Mouse (Mus musculus): ENCODE results near the gene Foxo6.

Gene Foxo6

GRCm38 (mm10) chr4:120287290-120288111, at the start of gene Foxo6:
Gene Foxo6 (minus strand): TSS chr4:120287349.
- DNase-seq (ENCODE audit: low read depth, low spot score): peak; percentile 96

GRCm38 (mm10) chr4:120334316-120334715, 47.2 kb upstream of the Foxo6 start:
- no peak for DNase-seq (ENCODE audit: low read depth, low spot score)

DNA sequence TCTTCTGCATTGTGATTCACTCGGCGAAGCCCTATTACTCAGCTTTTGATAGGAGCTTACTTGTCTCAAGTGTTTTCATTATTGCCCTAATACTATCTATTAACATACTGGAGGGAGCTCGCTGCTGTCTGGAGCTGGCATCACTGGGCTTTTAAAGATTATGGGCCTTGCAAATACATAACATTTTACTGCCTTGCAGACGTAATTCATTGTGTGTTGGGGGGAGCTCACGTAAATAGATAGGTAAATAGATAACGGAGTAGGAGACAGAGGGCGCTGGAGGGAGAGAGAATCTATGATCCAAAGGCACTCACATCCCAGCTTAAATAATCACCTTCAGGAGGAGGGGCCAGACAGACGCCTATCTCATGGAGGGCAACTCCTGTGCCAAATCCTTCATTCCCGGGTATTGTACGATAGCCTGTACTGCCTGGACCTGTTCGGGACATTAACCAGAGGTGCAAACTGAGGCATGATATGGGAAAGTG, 45.8 kb upstream of the Foxo6 start:
- DNase-seq (ENCODE audit: low read depth, low spot score): no peak

- no peak for DNase-seq (ENCODE audit: low read depth, low spot score)
These were observed 45.3 kb upstream of the Foxo6 start for GRCm38 (mm10) chr4:120332405-120332933.

DNA sequence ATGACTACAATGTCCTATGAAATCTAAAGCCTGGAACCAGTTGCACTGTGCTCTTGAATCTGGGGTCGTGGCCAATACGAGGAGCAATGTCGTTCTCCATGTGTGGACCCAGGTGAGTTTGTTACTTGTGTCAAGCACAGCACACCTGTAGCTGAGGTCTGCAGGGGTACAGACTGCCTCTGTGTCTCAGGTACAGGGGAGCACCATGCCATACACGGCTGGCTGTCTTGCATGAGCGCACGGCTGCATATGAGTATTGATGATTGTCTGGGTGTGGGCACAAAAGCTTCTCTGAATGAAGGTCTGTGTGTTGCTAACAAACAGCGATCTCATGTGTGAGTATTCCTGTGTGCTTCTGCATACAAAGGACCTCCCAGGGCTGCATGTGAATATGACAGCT, 44.8 kb upstream of the Foxo6 start:
- DNase-seq (ENCODE audit: low read depth, low spot score): no peak

DNA sequence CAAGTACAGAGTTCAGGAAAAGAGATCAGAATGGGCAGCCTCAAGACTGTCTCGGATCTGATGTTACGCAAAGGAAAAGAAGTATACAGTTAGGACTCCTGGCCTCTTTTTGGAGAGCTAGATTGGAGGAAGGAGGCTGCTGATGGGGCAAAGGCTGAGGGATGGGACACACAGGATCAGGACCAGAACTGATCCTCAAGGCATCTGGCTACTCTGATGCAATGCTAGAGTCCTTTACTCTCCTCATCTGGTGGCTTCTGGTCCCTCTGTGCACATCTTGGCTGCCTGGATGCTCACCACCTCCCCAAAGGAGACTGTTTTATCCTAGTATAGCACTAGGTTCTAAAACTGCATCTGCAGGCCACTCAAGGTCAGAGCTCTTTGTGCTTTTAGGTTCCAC, 44.4 kb upstream of the Foxo6 start:
- DNase-seq (ENCODE audit: low read depth, low spot score): no peak

- no peak for DNase-seq (ENCODE audit: low read depth, low spot score)
These were observed 38.6 kb upstream of the Foxo6 start for GRCm38 (mm10) chr4:120325748-120326147.

- DNase-seq (ENCODE audit: low read depth, low spot score): no peak
These were observed 37.9 kb upstream of the Foxo6 start for GRCm38 (mm10) chr4:120325051-120325450.

DNA sequence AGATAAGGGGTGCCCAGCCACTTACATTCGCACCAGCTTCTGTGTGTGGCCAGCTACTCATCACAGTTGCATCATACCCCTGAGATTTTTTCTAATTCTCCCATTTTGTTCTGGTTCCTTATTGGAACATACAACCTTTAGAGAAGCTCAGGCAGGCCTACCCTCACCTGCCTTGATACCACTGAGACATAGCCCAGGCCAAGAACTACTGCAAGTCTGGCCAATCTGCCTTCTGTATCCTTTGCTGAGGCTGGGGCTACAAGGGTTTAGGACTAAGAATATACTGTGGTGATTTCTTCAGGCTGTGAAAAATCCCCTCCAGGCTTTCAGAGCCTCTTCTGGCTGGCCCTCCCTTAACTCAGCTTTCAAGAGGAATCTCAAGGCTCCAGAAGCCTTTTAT, 36.7 kb upstream of the Foxo6 start:
- no peak for DNase-seq (ENCODE audit: low read depth, low spot score)

DNA sequence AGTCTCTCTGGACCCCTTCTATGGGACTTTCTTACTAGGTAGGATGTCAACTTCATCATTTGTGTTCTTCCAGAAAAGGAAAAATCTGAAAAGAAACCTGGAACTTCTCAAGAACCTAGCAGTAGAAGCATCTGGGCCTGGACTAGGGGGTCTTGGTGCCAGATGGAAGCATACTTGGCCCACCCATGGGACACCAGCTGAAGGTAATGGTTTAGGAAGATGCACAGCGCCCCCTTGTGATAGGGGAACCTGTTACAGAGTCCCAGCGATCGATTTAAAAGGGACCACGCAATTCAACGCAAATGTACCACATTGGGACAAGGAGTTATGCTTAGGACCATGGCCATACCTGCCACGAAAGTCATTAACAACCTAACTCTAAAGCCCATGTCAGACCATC, 36.0 kb upstream of the Foxo6 start:
- peak; percentile 46 for DNase-seq (ENCODE audit: low read depth, low spot score)

DNA sequence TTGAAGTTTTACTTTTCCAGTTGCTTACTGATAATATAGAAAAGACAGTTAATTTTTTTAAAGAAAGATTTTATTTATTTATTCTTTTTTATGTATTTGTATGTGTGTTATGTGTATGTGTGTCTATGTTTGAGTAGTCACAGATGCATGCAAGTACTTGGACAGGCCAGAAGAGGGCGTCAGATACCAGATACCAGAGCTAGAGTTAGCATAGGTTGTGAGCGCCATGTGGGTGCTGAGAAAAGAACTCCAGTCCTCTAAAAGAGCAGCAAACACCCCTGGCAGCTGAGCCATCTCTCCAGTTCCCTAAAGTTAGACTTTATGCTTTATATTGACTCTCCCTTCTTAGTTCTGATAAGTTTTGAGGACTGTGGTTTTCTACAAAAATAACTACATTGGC, 30.4 kb upstream of the Foxo6 start:
- no peak for DNase-seq (ENCODE audit: low read depth, low spot score)

- no peak for DNase-seq (ENCODE audit: low read depth, low spot score)
These were observed 29.6 kb upstream of the Foxo6 start for GRCm38 (mm10) chr4:120316716-120317115.

GRCm38 (mm10) chr4:120314571-120314970, 27.4 kb upstream of the Foxo6 start:
- DNase-seq (ENCODE audit: low read depth, low spot score): no peak

DNA sequence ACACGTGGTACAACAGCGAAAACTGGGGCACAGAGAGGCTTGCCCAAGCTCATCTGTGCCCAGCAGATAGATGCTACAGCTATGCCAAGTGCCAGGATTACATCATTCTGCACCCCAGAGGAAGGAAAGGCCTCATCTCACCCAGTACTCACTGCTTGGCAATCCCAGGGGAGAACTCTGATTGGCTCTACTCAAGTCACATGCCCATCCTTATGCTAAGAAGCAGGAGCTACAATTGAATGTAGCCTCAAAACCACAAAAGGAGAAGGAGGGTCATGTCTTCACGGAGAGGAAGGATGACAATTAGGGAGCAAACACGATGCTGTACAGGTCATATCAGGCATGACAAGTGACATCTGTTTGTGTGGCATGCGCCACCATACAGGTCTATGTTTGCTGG, 26.2 kb upstream of the Foxo6 start:
- DNase-seq (ENCODE audit: low read depth, low spot score): no peak

GRCm38 (mm10) chr4:120304580-120304979, 17.4 kb upstream of the Foxo6 start:
- no peak for DNase-seq (ENCODE audit: low read depth, low spot score)

GRCm38 (mm10) chr4:120299287-120299686, 12.1 kb upstream of the Foxo6 start:
- DNase-seq (ENCODE audit: low read depth, low spot score): no peak

GRCm38 (mm10) chr4:120291106-120291822, 4.1 kb upstream of the Foxo6 start:
- DNase-seq (ENCODE audit: low read depth, low spot score): peak; percentile 92

DNA sequence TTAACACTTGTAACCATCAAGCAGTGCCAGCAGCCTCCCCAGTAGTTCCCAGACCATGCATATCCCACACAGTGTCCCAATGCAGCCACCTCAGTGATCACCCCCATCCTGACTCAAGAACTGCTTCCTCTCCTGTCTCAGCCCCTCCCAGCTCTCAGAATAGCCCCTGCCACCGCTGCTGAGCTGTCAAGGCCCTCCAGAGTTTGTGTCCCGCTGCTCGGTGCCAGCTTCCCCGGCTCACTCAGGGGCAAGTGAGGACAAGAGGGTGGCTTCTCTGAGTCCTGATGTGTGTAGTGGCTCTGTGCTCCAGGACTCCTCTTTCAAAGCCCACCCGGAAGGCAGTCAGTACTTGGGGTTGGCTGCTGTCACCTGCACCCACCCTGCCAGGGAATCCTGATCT, 3.3 kb upstream of the Foxo6 start:
- peak; percentile 91 for DNase-seq (ENCODE audit: low read depth, low spot score)

GRCm38 (mm10) chr4:120289181-120289965, 2.2 kb upstream of the Foxo6 start:
- DNase-seq (ENCODE audit: low read depth, low spot score): peak; percentile 91

GRCm38 (mm10) chr4:120286761-120287241, 348 bp downstream of the Foxo6 start:
- no peak for DNase-seq (ENCODE audit: low read depth, low spot score)

- DNase-seq (ENCODE audit: low read depth, low spot score): no peak
These were observed 1.4 kb downstream of the Foxo6 start for GRCm38 (mm10) chr4:120285730-120286129.

GRCm38 (mm10) chr4:120285223-120285622, 1.9 kb downstream of the Foxo6 start:
- no peak for DNase-seq (ENCODE audit: low read depth, low spot score)

Data from skeletal muscle tissue, adult 2 months (tissue).